Comparison of ENCODE assay signal across 8 mouse cellular contexts in genomic region chr5:144884629-144885217, GRCm38 (mm10).
A peak's percentile ranks its signal among the peaks of the same experiment; 100 is the strongest.
DNase-seq lines count a peak whose midpoint lies in the region; ATAC-seq and TF ChIP-seq lines count a peak whose summit lies in the region.

No protein-coding gene starts in this region.

- no peak overlapping the region for H3K27ac ChIP-seq in heart, postnatal 0 days (ENCODE audit: low read depth)
- no peak overlapping the region for H3K27ac ChIP-seq in heart, embryonic 11.5 days (ENCODE audit: low read depth, low read length)
- H3K27ac ChIP-seq in ES-Bruce4 (ENCODE audit: insufficient read depth, low read length): no peak overlapping the region
- no peak overlapping the region for H3K27ac ChIP-seq in lung, embryonic 15.5 days

- no peaks in the 10 kb centered on the region for H3K9me3 ChIP-seq in heart, postnatal 0 days (replicated peaks; ENCODE audit: control insufficient read depth, low read length)
- H3K9me3 ChIP-seq in heart, embryonic 11.5 days (replicated peaks; ENCODE audit: control insufficient read depth, low read length): no peaks in the 10 kb centered on the region
- H3K9me3 ChIP-seq in ES-Bruce4 (replicated peaks; ENCODE audit: control insufficient read depth, insufficient read depth, low read length, poor library complexity, severe bottlenecking): 0 out of 2 replicates have a peak, but pooled peaks cover 4% of the 10 kb centered on the region
- no peaks in the 10 kb centered on the region for H3K9me3 ChIP-seq in lung, embryonic 15.5 days

- H3K4me1 ChIP-seq in heart, postnatal 0 days (ENCODE audit: control insufficient read depth, insufficient read depth): no peaks in the 10 kb centered on the region
- peaks cover 11% of the 10 kb centered on the region for H3K4me1 ChIP-seq in heart, embryonic 11.5 days (ENCODE audit: control insufficient read depth, insufficient read depth, low read length)
- H3K4me1 ChIP-seq in ES-Bruce4 (ENCODE audit: control insufficient read depth, insufficient read depth, low read length): no peaks in the 10 kb centered on the region
- no peaks in the 10 kb centered on the region for H3K4me1 ChIP-seq in lung, embryonic 15.5 days

- intact Hi-C loops in heart, postnatal 25 days (cut with DNase I): loop anchor here (2.0 to 10.0 kb wide), 2 partner anchors 104 to 180 kb away; no protein-coding TSS in a partner anchor

- H3K36me3 ChIP-seq in heart, postnatal 0 days (replicated peaks; ENCODE audit: control insufficient read depth, insufficient read depth, low read length): peaks cover 93% of the 10 kb centered on the region
- peaks cover 49% of the 10 kb centered on the region for H3K36me3 ChIP-seq in heart, embryonic 11.5 days (ENCODE audit: control insufficient read depth, insufficient read depth, low read length)
- peaks cover 2% of the 10 kb centered on the region; the same call in 1 of the 2 replicates for H3K36me3 ChIP-seq in ES-Bruce4 (ENCODE audit: control insufficient read depth, insufficient read depth, low read length, poor library complexity, severe bottlenecking)
- H3K36me3 ChIP-seq in lung, embryonic 15.5 days: peaks cover 92% of the 10 kb centered on the region

- WGBS in heart, postnatal 0 days: 69% methylated on average over 13 of the region's 13 CpGs
- 78% methylated on average over 13 of the region's 13 CpGs for WGBS in heart, embryonic 11.5 days (ENCODE audit: insufficient replicate concordance)
- WGBS in lung, embryonic 15.5 days: 67% methylated on average over 13 of the region's 13 CpGs

- H3K27me3 ChIP-seq in heart, postnatal 0 days (ENCODE audit: control insufficient read depth, insufficient read depth, low read length): no peaks in the 10 kb centered on the region
- H3K27me3 ChIP-seq in heart, embryonic 11.5 days (ENCODE audit: control insufficient read depth, insufficient read depth, low read length): no peaks in the 10 kb centered on the region
- H3K27me3 ChIP-seq in ES-Bruce4 (ENCODE audit: control insufficient read depth, insufficient read depth, low read length, poor library complexity, severe bottlenecking): no peaks in the 10 kb centered on the region
- no peaks in the 10 kb centered on the region for H3K27me3 ChIP-seq in lung, embryonic 15.5 days

- no peak for TF ChIP-seq POLR2A in ES-Bruce4 (IDR thresholded peaks at IDR 0.05; ENCODE audit: insufficient read depth, low read length)

- no peak for ATAC-seq in heart, postnatal 0 days (ENCODE audit: insufficient read depth, low read depth)
- ATAC-seq in heart, embryonic 11.5 days (replicated peaks; ENCODE audit: insufficient number of reproducible peaks, low FRiP score, low TSS enrichment): no peak
- ATAC-seq in common myeloid progenitor, adult 5-6 weeks (replicated peaks; ENCODE audit: low read depth, poor library complexity, severe bottlenecking): 0 out of 2 replicates have a peak, but pooled peaks have one; percentile 22
- ATAC-seq in lung, embryonic 15.5 days (ENCODE audit: borderline replicate concordance, extremely low read depth, low FRiP score, low TSS enrichment): peak; percentile 28; the same call in 1 of the 2 replicates

- no peak for DNase-seq in heart, postnatal 0 days (ENCODE audit: low spot score)
- no peak for DNase-seq in spleen, adult 18-20 months
- no peak for DNase-seq in spleen, postnatal 36 days (ENCODE audit: low spot score in 2 of 2)
- DNase-seq in heart, postnatal 25 days (ENCODE audit: low spot score): no peak

- no peak overlapping the region for H3K4me2 ChIP-seq in heart, postnatal 0 days (ENCODE audit: low read depth, low read length)
- H3K4me2 ChIP-seq in heart, embryonic 11.5 days: no peak overlapping the region
- H3K4me2 ChIP-seq in lung, embryonic 15.5 days: no peak overlapping the region

- no peak for TF ChIP-seq EP300 in heart, postnatal 0 days (IDR thresholded peaks at IDR 0.05; ENCODE audit: low read depth)
- TF ChIP-seq EP300 in ES-Bruce4 (IDR thresholded peaks at IDR 0.05; ENCODE audit: insufficient read depth, low read depth, low read length): no peak

- H3K4me3 ChIP-seq in heart, postnatal 0 days (ENCODE audit: low read depth, low read length): no peak overlapping the region
- H3K4me3 ChIP-seq in heart, embryonic 11.5 days (ENCODE audit: low read depth, low read length): no peak overlapping the region
- H3K4me3 ChIP-seq in ES-Bruce4 (ENCODE audit: low read depth, low read length): no peak overlapping the region
- H3K4me3 ChIP-seq in lung, embryonic 15.5 days: no peak overlapping the region

- TF ChIP-seq CTCF in heart, postnatal 0 days (IDR thresholded peaks at IDR 0.05; ENCODE audit: low read depth): peak; percentile 50
- peak; percentile 40 for TF ChIP-seq CTCF in ES-Bruce4 (IDR thresholded peaks at IDR 0.05; ENCODE audit: low read depth, low read length)

- H3K9ac ChIP-seq in heart, postnatal 0 days (replicated peaks; ENCODE audit: low read depth, low read length): no peak overlapping the region
- no peak overlapping the region for H3K9ac ChIP-seq in heart, embryonic 11.5 days (ENCODE audit: low read depth, low read length)
- no peak overlapping the region for H3K9ac ChIP-seq in ES-Bruce4 (ENCODE audit: low read depth, poor library complexity, severe bottlenecking)
- no peak overlapping the region for H3K9ac ChIP-seq in lung, embryonic 15.5 days

Comparison
In these comparisons a context has a peak if more than half of its experiments do, and no peak if none do; other contexts are left out.
1. ATAC-seq: peak in common myeloid progenitor, adult 5-6 weeks (single experiment) and lung, embryonic 15.5 days (single experiment); none in heart, postnatal 0 days (single experiment) and heart, embryonic 11.5 days (single experiment).